Mouse (Mus musculus) kidney, embryonic 14.5 days (tissue): ENCODE measurements around the gene Ctdspl. TPM values are rescaled to one million over a fixed set of nuclear protein-coding genes. Genes with fewer than 3 reads are reported as not detected.

Experiments
- ATAC-seq: fragments of 200-750 bp; cut with Nextera tagmentation; 2 replicates; pipeline ENCODE4 v1.8.0; 2017; ENCODE audit warnings: moderate number of reproducible peaks, mild to moderate bottlenecking, moderate TSS enrichment, moderate library complexity; ENCODE audit not compliant: low FRiP score, low TSS enrichment
- H3K27ac ChIP-seq: fragments of 300-500 bp; sonication (generic); 2 replicates; pipeline ENCODE4 v1.5.1; 2014; ENCODE audit warnings: low read depth, mild to moderate bottlenecking, low read length, moderate library complexity, mixed read lengths
- H3K27me3 ChIP-seq: fragments of 300-500 bp; sonication (generic); 2 replicates; pipeline ENCODE4 v1.6.1; 2014; ENCODE audit warnings: mild to moderate bottlenecking, low read length; ENCODE audit not compliant: control insufficient read depth, insufficient read depth
- H3K36me3 ChIP-seq: fragments of 300-500 bp; sonication (generic); 2 replicates; pipeline ENCODE4 v1.6.1; 2014; ENCODE audit warnings: low read length, mixed read lengths; ENCODE audit not compliant: control insufficient read depth, insufficient read depth
- H3K4me1 ChIP-seq: fragments of 300-500 bp; sonication (generic); 2 replicates; pipeline ENCODE4 v1.6.1; 2014; ENCODE audit warnings: low read length, mixed read lengths; ENCODE audit not compliant: control insufficient read depth, insufficient read depth
- H3K4me2 ChIP-seq: fragments of 300-500 bp; sonication (generic); replicated peaks from 2 replicates; pipeline ENCODE4 v1.6.1; 2014; ENCODE audit warnings: low read depth, mild to moderate bottlenecking, low read length
- H3K4me3 ChIP-seq: fragments of 300-500 bp; sonication (generic); 2 replicates; pipeline ENCODE4 v1.5.1; 2014; ENCODE audit warnings: mild to moderate bottlenecking, low read length
- H3K9ac ChIP-seq: fragments of 300-500 bp; sonication (generic); 2 replicates; pipeline ENCODE4 v1.6.1; 2014; ENCODE audit warnings: low read depth, mild to moderate bottlenecking, low read length, moderate library complexity
- H3K9me3 ChIP-seq: fragments of 300-500 bp; sonication (generic); 2 replicates; pipeline ENCODE4 v1.6.1; 2016; ENCODE audit warnings: low read length; ENCODE audit not compliant: control insufficient read depth
- WGBS: fragments of 180-500 bp; shearing (Covaris S2); extraction: QIAGEN DNeasy Blood & Tissue Kit; methylation state at CpG from one replicate; pipeline ENCODE4 v1.1.7; 2014; 5-methylcytosine and 5-hydroxymethylcytosine counted together
- polyA plus RNA-seq: library from polyadenylated mRNA; unstranded; fragments of >200 nt; fragmentation: Nextera tagmentation; extraction: Ambion mirVana; gene quantifications from 2 replicates; pipeline ENCODE4 v1.2.1, GENCODE M21; 2014

The Ctdspl gene
- polyA plus RNA-seq, 1 experiment from 2014 or later = 31.2 TPM

DNA sequence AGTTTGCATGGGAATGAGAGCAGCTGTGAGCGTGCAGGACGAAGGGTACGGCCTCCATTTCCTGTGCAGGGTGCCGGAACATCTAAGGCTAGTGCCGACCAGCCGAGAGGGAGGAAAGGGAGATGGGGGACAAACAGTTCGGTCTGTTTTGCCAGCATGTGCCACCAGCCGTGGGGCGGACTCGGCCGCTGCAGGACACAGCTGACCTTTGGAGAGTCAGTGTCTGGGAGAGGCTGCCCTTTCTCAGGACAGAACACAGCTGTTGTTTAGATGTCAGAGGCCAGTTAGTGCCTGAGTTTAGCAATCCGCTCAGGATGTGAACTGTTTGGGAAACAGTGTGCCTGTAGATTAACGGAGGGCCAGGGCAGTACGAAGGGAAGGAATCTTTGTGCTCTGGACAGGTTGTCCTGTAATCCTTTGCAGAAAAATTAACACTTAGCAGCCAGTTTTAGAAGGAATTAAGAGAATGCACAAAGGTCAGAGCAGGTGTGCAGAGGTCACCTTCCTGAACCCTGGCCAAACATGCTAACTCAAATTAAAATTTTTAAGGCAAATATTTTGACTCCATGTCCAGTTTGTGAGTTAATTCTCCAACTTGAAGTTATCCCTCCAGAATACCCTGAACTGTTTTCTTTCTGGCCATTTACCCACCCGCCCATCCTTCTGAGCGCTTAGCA lies 34.3 kb downstream of the Ctdspl start:
- Histone ChIP-seq H3K4me1 (peaks cover 40% of the 10 kb centered on the region), H3K27ac (peak overlapping the region; percentile 83; the same call in 1 of the 2 replicates), H3K9me3 (no peaks in the 10 kb centered on the region), H3K9ac (0 out of 2 replicates have a peak overlapping the region, but pooled peaks have one; percentile 20), H3K36me3 (peaks cover 2% of the 10 kb centered on the region; the same call in 1 of the 2 replicates), H3K4me3 (no peak overlapping the region), H3K27me3 (no peaks in the 10 kb centered on the region), H3K4me2 (peak overlapping the region; percentile 21; the same call in 1 of the 2 replicates)
- WGBS = 12% methylated on average over 16 of the region's 16 CpGs
- peak; percentile 86 for ATAC-seq

- peaks cover 42% of the 10 kb centered on the region for H3K4me1 ChIP-seq
- H3K4me3 ChIP-seq = no peak overlapping the region
- peaks cover 16% of the 10 kb centered on the region; the same call in 1 of the 2 replicates for H3K36me3 ChIP-seq
- H3K27me3 ChIP-seq = no peaks in the 10 kb centered on the region
- H3K27ac ChIP-seq = no peak overlapping the region
- H3K9ac ChIP-seq = no peak overlapping the region
- no peak overlapping the region for H3K4me2 ChIP-seq
- peaks cover 5% of the 10 kb centered on the region; the same call in 1 of the 2 replicates for H3K9me3 ChIP-seq
- no peak for ATAC-seq
- 57% methylated on average over 9 of the region's 9 CpGs for WGBS
Observed at GRCm38 (mm10) chr9:118963149-118963548, 36.9 kb downstream of the Ctdspl start.

GRCm38 (mm10) chr9:118964263-118965034 lies 38.2 kb downstream of the Ctdspl start:
- H3K27ac ChIP-seq = peak overlapping the region; percentile 34; the same call in 1 of the 2 replicates
- peaks cover 5% of the 10 kb centered on the region; the same call in 1 of the 2 replicates for H3K9me3 ChIP-seq
- no peak overlapping the region for H3K9ac ChIP-seq
- peak; percentile 54 for ATAC-seq
- peaks cover 34% of the 10 kb centered on the region for H3K4me1 ChIP-seq
- no peak overlapping the region for H3K4me2 ChIP-seq
- no peak overlapping the region for H3K4me3 ChIP-seq
- 25% methylated on average over 18 of the region's 18 CpGs for WGBS
- no peaks in the 10 kb centered on the region for H3K27me3 ChIP-seq
- peaks cover 16% of the 10 kb centered on the region; the same call in 1 of the 2 replicates for H3K36me3 ChIP-seq

DNA sequence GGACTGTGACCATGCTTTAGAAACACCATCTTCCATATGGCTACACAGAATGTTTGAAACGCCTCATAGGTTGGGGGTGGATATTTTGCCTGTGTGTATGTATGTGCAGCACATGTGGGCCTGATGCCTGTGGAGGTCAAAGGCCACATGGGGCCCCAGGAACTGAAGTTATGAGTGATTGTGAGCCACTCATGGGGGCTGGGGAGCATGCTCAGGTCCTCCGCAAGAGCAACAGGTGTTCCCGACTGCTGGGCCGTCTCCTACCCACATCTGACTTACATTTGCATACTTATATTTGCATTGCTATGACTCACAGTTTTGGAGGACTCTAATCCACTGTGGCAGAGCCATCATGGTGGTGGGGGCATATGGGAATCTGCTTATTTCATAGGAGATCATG lies 43.6 kb downstream of the Ctdspl start:
- H3K36me3 ChIP-seq = peaks cover 22% of the 10 kb centered on the region; the same call in 1 of the 2 replicates
- H3K4me1 ChIP-seq = peaks cover 32% of the 10 kb centered on the region
- 94% methylated on average over 4 of the region's 4 CpGs for WGBS
- ATAC-seq = no peak
- no peak overlapping the region for H3K27ac ChIP-seq
- no peak overlapping the region for H3K9ac ChIP-seq
- H3K4me2 ChIP-seq = no peak overlapping the region
- H3K4me3 ChIP-seq = no peak overlapping the region
- peaks cover 5% of the 10 kb centered on the region; the same call in 1 of the 2 replicates for H3K9me3 ChIP-seq
- no peaks in the 10 kb centered on the region for H3K27me3 ChIP-seq

DNA sequence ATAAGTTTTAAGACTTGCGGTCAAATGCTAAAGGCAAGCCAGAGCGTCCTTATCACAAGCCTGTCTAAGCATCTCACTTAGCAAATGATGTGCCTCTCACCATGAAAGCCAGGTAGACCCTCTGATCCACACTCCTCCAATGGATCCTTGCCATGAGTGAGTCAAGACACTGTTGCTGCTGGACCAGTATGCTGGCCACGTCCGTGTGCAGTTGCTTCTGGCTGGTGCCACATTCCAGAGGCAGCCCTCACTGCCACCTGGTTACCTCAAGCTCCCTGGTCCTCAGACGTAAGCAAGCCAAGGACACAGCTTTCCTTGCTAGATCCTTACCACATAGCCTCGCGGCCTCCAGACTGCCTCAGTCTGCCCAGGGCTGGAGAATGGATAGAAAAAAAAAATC lies 46.8 kb downstream of the Ctdspl start:
- Histone ChIP-seq H3K27me3 (no peaks in the 10 kb centered on the region), H3K4me2 (no peak overlapping the region), H3K4me3 (no peak overlapping the region), H3K9me3 (no peaks in the 10 kb centered on the region), H3K4me1 (peaks cover 39% of the 10 kb centered on the region), H3K36me3 (peaks cover 6% of the 10 kb centered on the region; the same call in 1 of the 2 replicates), H3K9ac (no peak overlapping the region), H3K27ac (0 out of 2 replicates have a peak overlapping the region, but pooled peaks have one; percentile 53)
- no peak for ATAC-seq
- WGBS = 82% methylated on average over 7 of the region's 7 CpGs

DNA sequence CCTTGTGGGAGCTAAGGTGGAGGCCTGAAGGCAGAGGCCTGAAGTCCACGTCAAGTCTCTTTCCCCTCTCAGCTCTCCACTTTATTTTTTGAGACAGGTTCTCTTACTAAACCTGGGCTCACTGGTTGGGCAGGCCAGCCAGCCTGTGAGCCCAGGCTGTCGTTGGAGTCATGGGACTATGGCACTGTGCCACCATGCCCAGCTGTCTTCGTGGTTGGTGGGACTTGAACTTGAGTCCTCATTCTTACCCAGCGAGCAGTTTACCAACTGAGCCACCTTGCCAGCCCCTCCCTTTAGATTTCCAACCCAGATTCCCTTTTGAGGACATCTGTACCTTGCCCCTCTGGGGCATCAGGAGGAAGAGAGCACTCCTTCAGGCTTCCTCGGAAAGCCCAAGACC lies 47.3 kb downstream of the Ctdspl start:
- Histone ChIP-seq H3K4me1 (peaks cover 39% of the 10 kb centered on the region), H3K36me3 (peaks cover 6% of the 10 kb centered on the region; the same call in 1 of the 2 replicates), H3K9ac (no peak overlapping the region)

DNA sequence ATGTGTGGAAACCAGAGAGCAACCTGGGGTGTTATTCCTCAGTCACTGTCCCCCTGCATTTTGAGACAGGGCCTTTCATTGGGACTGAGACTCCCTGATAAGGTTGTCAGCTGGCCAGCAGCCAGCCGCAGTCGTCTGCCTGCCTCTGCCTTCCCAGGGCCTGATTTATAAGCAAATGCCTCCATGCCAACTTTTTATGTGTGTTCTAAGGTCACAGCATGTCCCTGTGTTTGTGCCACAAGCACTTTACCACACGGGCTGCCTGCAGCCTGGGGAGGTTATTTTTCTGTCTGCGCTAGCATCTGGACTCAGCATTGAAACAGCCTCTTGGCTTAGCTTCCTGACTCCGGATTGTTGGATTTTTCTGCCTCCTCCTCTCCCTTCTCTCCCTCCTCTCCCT lies 47.9 kb downstream of the Ctdspl start:
- H3K4me3 ChIP-seq = no peak overlapping the region
- no peak overlapping the region for H3K4me2 ChIP-seq
- peak overlapping the region; percentile 85 for H3K27ac ChIP-seq
- 17% methylated on average over 5 of the region's 5 CpGs for WGBS
- H3K36me3 ChIP-seq = peaks cover 6% of the 10 kb centered on the region; the same call in 1 of the 2 replicates
- H3K9ac ChIP-seq = no peak overlapping the region
- no peaks in the 10 kb centered on the region for H3K27me3 ChIP-seq
- ATAC-seq = no peak
- no peaks in the 10 kb centered on the region for H3K9me3 ChIP-seq
- H3K4me1 ChIP-seq = peaks cover 39% of the 10 kb centered on the region

More for the DNA sequence above, 47.3 kb downstream of the Ctdspl start:
- H3K4me2 ChIP-seq = no peak overlapping the region
- no peaks in the 10 kb centered on the region for H3K27me3 ChIP-seq
- WGBS = 79% methylated on average over 5 of the region's 5 CpGs
- H3K4me3 ChIP-seq = no peak overlapping the region
- ATAC-seq = no peak
- no peaks in the 10 kb centered on the region for H3K9me3 ChIP-seq
- peak overlapping the region; percentile 53; the same call in 1 of the 2 replicates for H3K27ac ChIP-seq

GRCm38 (mm10) chr9:118975211-118975671 lies 49.0 kb downstream of the Ctdspl start:
- peaks cover 3% of the 10 kb centered on the region; the same call in 1 of the 2 replicates for H3K36me3 ChIP-seq
- no peaks in the 10 kb centered on the region for H3K9me3 ChIP-seq
- H3K9ac ChIP-seq = no peak overlapping the region
- peak; percentile 71 for ATAC-seq
- peaks cover 44% of the 10 kb centered on the region for H3K4me1 ChIP-seq
- WGBS = 27% methylated on average over 11 of the region's 11 CpGs
- no peak overlapping the region for H3K4me3 ChIP-seq
- H3K4me2 ChIP-seq = peak overlapping the region; percentile 13
- H3K27ac ChIP-seq = peak overlapping the region; percentile 85; the same call in 1 of the 2 replicates
- H3K27me3 ChIP-seq = no peaks in the 10 kb centered on the region
